Mouse (Mus musculus) CH12F3 (cell line): ENCODE results near the gene Prss12.
"Not testable (repeated sequence)": the region's sequence is repeated elsewhere in the genome, so short reads cannot be mapped to it uniquely, and the experiment has no call there.

Source experiments
- in situ Hi-C: fragments of 300-500 bp; cut with MboI; formaldehyde crosslinking; loops from 2 replicates; pipeline ENCODE4 v1.14.3; 2020; ENCODE audit warnings: low sequenced_read_pairs

Gene Prss12

DNA sequence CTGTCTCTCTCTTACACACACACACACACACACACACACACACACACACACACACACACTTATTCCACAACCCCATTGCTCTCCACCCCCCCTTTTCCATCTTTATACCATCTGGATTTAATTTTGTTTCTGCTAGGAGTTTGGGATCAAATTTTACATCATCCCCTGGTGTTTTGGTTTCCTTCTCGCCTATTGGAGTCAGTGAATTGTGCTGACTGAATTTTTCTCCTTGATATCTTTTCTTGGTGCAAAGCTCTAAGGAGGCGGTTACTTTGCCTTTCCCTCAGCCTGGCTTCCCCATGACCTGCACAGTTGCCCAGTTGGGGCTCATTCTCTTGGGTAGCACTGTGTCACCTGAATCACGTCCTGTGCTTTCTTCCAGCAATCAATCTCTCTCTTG lies 30.1 kb downstream of the Prss12 start:
- in situ Hi-C loops: no loop called here

GRCm38 (mm10) chr3:123481266-123481665 lies 34.6 kb downstream of the Prss12 start:
- in situ Hi-C loops: no loop called here

- in situ Hi-C loops: no loop called here
Observed at GRCm38 (mm10) chr3:123491814-123492213, 45.1 kb downstream of the Prss12 start.

DNA sequence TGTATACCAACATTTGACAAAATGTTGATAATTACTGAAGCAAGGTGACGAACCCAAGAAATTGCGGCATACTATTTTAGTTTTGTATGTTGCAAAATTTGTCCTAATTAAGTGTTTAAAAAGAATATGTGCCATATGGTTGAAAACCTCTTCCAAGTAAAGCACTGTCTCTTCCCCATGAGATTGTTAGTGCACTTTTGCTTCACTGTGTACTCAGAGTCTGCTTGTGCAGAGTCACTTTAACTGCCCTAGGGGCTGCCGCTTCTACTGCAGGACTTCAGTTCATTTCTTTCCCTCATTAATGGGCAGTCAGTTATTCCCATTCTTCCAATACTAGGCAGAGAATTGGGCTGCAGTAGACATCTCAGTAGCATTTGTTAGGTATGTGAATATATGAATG lies 46.5 kb downstream of the Prss12 start:
- in situ Hi-C loops: no loop called here

DNA sequence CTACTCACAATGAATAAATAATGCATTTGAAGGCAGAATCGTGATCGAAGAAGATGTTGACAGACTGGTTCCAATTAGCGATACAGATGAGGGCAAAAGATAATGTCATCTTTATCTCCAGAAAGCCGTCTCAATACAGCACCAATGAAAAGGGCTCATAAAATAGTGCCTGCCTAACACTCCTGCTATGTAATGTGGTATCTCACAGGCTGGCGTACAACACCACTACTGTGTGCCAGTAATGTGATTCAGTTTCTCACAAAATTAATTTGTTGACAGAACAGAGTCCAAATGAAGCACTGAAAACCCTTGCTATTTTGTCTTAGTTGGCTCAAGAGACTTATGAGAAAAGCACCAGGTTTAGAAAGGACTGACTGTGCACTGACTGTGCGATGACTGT lies 48.4 kb downstream of the Prss12 start:
- in situ Hi-C loops: no loop called here

GRCm38 (mm10) chr3:123498787-123499186 lies 52.1 kb downstream of the Prss12 start:
- in situ Hi-C loops: no loop called here

DNA sequence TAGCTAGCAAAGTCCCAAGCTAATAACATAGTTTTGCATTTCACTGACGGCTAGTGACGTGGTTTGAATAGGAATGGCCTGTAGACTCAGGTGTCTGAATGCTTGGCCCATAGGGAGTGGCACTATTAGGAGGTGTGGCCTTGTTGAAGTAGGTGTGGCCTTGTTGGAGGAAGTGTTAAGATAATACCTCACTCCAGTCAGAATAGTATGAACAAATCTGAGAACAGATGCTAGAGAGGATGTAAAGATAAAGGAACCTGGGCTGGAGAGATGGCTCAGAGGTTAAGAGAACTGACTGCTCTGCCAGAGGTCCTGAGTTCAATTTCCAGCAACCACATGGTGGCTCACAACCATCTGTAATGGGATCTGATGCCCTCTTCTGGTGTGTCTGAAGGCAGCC lies 55.1 kb downstream of the Prss12 start:
- in situ Hi-C loops: not testable (repeated sequence)

GRCm38 (mm10) chr3:123503943-123504342 lies 57.2 kb downstream of the Prss12 start:
- in situ Hi-C loops: no loop called here

DNA sequence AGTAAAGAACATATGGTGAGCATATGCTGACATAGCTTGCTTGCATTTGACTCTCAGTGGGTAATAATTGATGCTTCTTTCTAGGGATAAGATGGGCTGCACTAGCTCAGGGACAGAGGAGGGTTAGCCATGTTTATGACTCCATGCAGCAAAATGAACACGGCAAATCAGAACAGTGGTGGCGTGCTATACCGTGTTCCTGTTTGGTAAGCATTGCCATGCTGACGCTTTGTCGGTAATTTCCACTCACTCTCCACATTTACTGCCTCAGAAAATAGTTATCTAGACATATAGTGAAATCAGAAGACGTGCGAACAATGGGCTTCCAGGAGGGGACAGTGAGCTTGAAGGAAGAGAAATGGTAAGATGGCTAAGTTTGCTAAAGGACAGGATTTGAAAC lies 58.1 kb downstream of the Prss12 start:
- in situ Hi-C loops: no loop called here

- in situ Hi-C loops: no loop called here
Observed at GRCm38 (mm10) chr3:123505778-123506667, 59.3 kb downstream of the Prss12 start.

DNA sequence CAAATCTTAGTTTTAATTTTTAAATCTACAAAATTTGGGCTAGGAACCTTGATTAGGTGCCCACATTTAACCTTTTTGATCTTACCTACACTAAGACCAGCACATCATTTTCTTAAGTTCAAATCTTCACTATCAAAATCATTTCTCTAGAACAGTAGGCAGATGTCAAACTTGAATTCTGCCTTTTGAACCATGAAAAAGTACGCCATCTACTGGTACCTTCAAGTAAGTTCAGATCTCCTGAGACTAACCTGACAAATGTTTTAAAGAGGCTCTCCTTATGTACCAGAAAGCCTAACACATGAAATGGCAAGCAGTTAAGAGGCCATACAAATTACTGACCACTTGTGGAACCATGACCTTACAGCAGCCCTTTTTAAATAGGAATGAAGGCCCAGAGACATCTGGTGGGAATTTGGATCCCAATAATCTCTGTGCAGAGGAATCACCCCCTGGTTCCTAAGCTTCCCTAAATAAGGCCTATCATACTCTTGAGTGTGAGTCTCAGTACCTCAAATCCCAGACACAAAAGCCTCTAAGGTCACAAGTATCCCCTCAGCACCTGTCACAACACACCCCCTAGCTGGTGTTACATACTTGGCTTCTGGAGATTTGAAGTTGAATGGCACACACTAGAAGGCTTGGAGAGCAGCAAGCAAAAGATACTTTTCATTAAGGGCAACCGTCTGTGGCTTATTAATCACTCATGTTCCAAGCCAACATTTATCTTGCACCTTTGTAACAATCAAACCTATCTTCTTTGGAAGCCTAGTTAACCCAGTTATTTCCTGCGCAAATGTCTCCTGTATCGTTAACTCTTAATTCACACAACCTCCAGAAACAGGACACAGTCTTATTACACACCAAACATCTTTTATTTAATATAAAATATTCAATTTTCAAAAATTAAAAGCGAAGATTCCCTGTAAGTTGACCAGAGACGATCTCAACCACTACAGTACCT lies 60.3 kb downstream of the Prss12 start:
- in situ Hi-C loops: no loop called here

GRCm38 (mm10) chr3:123507663-123508055 lies 60.9 kb downstream of the Prss12 start:
- in situ Hi-C loops: no loop called here

DNA sequence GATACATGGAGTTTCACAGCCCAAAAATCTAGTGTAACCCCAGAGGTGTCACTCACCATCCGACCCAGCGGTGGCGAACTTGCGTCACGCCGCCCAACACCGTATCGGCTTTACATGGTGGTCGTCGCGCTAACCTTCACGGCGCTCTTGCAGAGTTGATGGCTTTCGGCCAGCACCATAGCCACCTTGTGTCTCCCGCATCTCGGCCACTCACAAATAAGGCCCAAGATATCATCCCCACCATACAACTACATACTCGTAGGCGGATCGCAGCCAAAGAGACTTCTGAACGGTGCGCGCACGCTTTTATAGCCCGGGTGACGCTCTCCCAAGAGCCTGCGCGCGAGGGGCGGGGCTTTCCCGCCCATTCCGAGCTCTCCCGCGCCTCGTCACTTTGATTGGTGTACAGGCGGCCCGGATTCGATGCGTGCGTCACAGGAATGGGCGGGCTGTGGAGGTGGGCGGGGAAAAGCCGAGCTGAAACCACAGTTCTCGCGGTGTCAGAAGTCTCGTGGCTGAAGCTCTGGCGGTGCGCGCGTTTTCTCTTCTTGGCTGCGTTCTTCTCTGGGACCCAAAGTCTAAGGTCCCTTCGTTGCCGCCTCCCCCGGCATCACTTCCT lies 61.5 kb downstream of the Prss12 start:
- in situ Hi-C loops: no loop called here

DNA sequence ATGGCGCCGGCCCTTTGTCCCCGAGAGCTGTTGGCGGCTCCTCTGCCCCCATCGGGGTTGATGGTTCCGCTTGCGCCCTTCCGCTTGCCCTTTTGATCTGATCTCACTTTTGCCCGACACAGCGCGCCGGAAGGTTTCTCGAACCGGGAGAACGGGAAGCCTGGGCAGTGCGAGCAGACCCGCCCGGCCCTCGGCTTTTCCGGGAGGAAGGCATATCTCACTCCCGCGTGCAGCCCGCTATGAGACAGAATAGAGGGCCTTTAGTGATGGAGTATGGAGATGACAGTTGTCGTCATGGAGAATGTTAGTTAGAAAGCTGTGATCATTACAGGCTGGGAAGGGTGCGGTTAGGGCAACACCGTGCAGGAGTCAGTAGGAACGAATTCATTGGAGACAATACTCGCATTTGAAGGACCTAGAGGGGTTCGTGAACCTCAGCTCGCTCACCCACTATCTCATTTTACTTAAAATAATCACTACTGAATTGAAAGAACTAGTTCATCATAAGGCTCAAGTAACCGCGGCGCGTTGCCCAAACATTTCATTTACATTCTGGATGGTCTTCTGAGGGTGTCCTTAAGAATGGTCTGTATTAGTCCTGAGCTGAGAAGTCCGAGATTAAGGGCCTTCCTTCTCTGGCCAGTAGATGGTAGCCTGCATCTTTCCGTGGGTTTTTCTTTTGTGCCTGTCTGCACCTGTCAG lies 62.1 kb downstream of the Prss12 start:
- in situ Hi-C loops: no loop called here

GRCm38 (mm10) chr3:123511818-123512217 lies 65.1 kb downstream of the Prss12 start:
- in situ Hi-C loops: no loop called here

GRCm38 (mm10) chr3:123514886-123515285 lies 68.2 kb downstream of the Prss12 start:
- in situ Hi-C loops: no loop called here

DNA sequence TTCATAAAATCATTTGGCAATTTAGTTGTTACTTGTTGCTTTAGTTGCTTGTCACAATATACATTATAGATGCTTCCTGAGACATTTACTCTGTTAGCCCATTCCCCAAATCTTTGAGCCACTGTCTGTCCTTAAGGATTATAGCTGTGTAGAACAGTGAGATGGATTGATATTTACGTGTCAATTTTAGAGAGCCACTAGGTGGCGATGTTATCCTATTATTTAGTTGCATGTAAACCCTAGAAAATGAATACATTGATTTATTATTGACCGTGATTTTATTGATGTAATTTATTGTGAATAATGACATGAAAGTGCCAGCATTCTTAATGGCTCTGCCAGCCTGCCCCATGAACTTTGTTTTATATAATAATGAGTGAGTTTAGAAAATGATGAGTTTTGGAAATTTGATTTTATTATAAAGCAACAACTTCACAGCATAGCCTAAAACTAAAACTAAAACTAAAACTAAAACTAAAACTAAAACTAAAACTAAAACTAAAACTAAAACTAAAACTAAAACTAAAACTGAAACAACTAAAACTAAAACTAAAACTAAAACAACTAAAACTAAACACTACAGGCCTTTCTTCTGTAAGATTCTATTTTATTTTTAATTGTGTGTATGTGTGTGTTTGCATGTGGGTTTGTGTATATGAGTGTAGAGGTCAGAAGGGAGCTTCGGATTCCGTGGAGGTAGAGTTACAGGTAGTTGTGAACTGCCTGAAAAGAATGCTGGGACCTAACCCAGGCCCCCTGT lies 69.1 kb downstream of the Prss12 start:
- in situ Hi-C loops: no loop called here

GRCm38 (mm10) chr3:123516784-123517183 lies 70.1 kb downstream of the Prss12 start:
- in situ Hi-C loops: no loop called here

DNA sequence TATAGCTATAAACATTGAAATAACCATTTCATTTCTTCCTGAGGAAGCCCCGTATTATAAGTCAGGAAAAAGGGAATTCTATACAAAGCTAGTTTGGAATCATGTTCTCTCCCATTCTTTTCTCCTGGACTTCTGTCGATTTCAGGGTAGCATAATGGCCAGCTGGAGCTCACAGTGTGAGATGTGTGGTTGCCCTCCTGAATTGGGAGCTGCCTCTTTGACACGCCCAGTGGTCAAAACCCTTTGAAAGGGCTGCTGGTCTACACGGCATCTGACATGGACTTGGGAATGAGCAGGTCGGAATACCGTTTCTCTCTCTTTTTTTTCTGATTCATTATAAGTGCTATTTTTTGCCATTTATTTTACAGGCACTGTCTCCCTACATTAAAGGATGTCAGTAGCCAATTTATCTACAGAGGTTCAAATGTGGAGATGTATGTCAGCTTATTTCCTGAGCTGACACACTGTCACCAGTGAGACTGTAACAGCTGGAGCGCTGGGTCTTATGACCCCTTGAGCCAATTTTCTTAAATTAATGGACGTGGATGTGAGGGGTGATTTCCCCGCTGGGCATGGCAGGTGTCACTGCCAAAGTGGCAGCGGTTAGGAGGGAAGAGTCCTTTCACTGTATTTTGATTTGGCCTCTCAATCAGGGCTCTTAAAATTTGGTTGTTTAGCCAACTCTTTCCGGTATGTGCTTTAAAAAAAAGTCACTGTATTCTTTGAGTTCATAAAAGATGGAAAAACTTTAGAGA lies 79.8 kb downstream of the Prss12 start:
- in situ Hi-C loops: no loop called here
